Mouse (Mus musculus) heart, embryonic 12.5 days (tissue): ENCODE measurements around the gene Zfp362. TPM values are rescaled to one million over a fixed set of nuclear protein-coding genes. Genes with fewer than 3 reads are reported as not detected.

Experiments used
- ATAC-seq: fragments of 200-750 bp; cut with Nextera tagmentation; 2 replicates; pipeline ENCODE4 v1.8.0; 2017; ENCODE audit warnings: moderate TSS enrichment, moderate library complexity; ENCODE audit not compliant: insufficient number of reproducible peaks, low FRiP score
- H3K27ac ChIP-seq: fragments of 300-500 bp; sonication (generic); 2 replicates; pipeline ENCODE4 v1.5.1; 2016; ENCODE audit warnings: mild to moderate bottlenecking, moderate library complexity; ENCODE audit not compliant: poor library complexity, severe bottlenecking
- H3K27me3 ChIP-seq: fragments of 300-500 bp; sonication (generic); replicated peaks from 2 replicates; pipeline ENCODE4 v1.6.1; 2016; ENCODE audit warnings: mild to moderate bottlenecking, moderate library complexity
- H3K36me3 ChIP-seq: fragments of 300-500 bp; sonication (generic); 2 replicates; pipeline ENCODE4 v1.6.1; 2016; ENCODE audit warnings: mild to moderate bottlenecking, moderate library complexity
- H3K4me1 ChIP-seq: fragments of 300-500 bp; sonication (generic); replicated peaks from 2 replicates; pipeline ENCODE4 v1.6.1; 2016; ENCODE audit warnings: mild to moderate bottlenecking
- H3K4me2 ChIP-seq: fragments of 300-500 bp; sonication (generic); 2 replicates; pipeline ENCODE4 v1.6.1; 2016; ENCODE audit warnings: mild to moderate bottlenecking, moderate library complexity
- H3K4me3 ChIP-seq: fragments of 300-500 bp; sonication (generic); 2 replicates; pipeline ENCODE4 v1.5.1; 2016; ENCODE audit warnings: mild to moderate bottlenecking
- H3K9ac ChIP-seq: fragments of 300-500 bp; sonication (generic); 2 replicates; pipeline ENCODE4 v1.6.1; 2016; ENCODE audit warnings: mild to moderate bottlenecking, moderate library complexity
- H3K9me3 ChIP-seq: fragments of 300-500 bp; sonication (generic); replicated peaks from 2 replicates; pipeline ENCODE4 v1.6.1; 2016; ENCODE audit warnings: mild to moderate bottlenecking, moderate library complexity
- WGBS: fragments of 180-500 bp; shearing (Covaris S2); methylation state at CpG from one replicate; pipeline ENCODE4 v1.1.7; 2016; 5-methylcytosine and 5-hydroxymethylcytosine counted together
- polyA plus RNA-seq: library from polyadenylated mRNA; unstranded; fragments of >200 nt; fragmentation: Nextera tagmentation; extraction: Ambion mirVana; gene quantifications from 2 replicates; pipeline ENCODE4 v1.2.1, GENCODE M21; 2016

The Zfp362 gene
- polyA plus RNA-seq, 1 experiment from 2014 or later: 21.3 TPM

- peak overlapping the region; percentile 93 for H3K27ac ChIP-seq
- H3K4me1 ChIP-seq: peaks cover 68% of the 10 kb centered on the region
- ATAC-seq: no peak
- H3K27me3 ChIP-seq: no peaks in the 10 kb centered on the region
- H3K9me3 ChIP-seq: no peaks in the 10 kb centered on the region
- peaks cover 11% of the 10 kb centered on the region for H3K36me3 ChIP-seq
- H3K4me3 ChIP-seq: peak overlapping the region; percentile 85
- peak overlapping the region; percentile 100 for H3K9ac ChIP-seq
- WGBS: 2% methylated on average over 5 of the region's 5 CpGs
- peak overlapping the region; percentile 92 for H3K4me2 ChIP-seq
These were observed 77.4 kb downstream of the Zfp362 start for GRCm38 (mm10) chr4:128728431-128728851.

- H3K9ac ChIP-seq: peak overlapping the region; percentile 100
- under 1% methylated on average over 63 of the region's 65 CpGs for WGBS
- ATAC-seq: peak; percentile 89
- peak overlapping the region; percentile 93 for H3K27ac ChIP-seq
- peak overlapping the region; percentile 85 for H3K4me3 ChIP-seq
- no peaks in the 10 kb centered on the region for H3K27me3 ChIP-seq
- peaks cover 11% of the 10 kb centered on the region for H3K36me3 ChIP-seq
- H3K4me1 ChIP-seq: peaks cover 68% of the 10 kb centered on the region
- peak overlapping the region; percentile 92 for H3K4me2 ChIP-seq
- no peaks in the 10 kb centered on the region for H3K9me3 ChIP-seq
These were observed 78.0 kb downstream of the Zfp362 start for GRCm38 (mm10) chr4:128727721-128728430.

GRCm38 (mm10) chr4:128727019-128727720, 78.7 kb downstream of the Zfp362 start:
- Histone ChIP-seq H3K9me3 (no peaks in the 10 kb centered on the region), H3K4me2 (peak overlapping the region; percentile 92), H3K36me3 (peaks cover 11% of the 10 kb centered on the region), H3K4me3 (peak overlapping the region; percentile 85), H3K9ac (peak overlapping the region; percentile 100), H3K27ac (peak overlapping the region; percentile 93), H3K27me3 (no peaks in the 10 kb centered on the region), H3K4me1 (peaks cover 64% of the 10 kb centered on the region)
- peak; percentile 91 for ATAC-seq
- 9% methylated on average over 57 of the region's 68 CpGs for WGBS

GRCm38 (mm10) chr4:128724059-128724458, 81.8 kb downstream of the Zfp362 start:
- Histone ChIP-seq H3K27ac (peak overlapping the region; percentile 36), H3K27me3 (no peaks in the 10 kb centered on the region), H3K4me1 (peaks cover 62% of the 10 kb centered on the region), H3K9me3 (no peaks in the 10 kb centered on the region), H3K4me3 (no peak overlapping the region), H3K9ac (no peak overlapping the region), H3K36me3 (no peaks in the 10 kb centered on the region), H3K4me2 (no peak overlapping the region; the same call in 1 of the 2 replicates)
- 16% methylated on average over 7 of the region's 7 CpGs for WGBS
- ATAC-seq: no peak

GRCm38 (mm10) chr4:128723431-128723830, 82.4 kb downstream of the Zfp362 start:
- Histone ChIP-seq H3K4me3 (no peak overlapping the region), H3K4me2 (no peak overlapping the region), H3K4me1 (peaks cover 56% of the 10 kb centered on the region), H3K9me3 (no peaks in the 10 kb centered on the region), H3K9ac (no peak overlapping the region), H3K36me3 (no peaks in the 10 kb centered on the region), H3K27me3 (no peaks in the 10 kb centered on the region), H3K27ac (peak overlapping the region; percentile 36; the same call in 1 of the 2 replicates)
- ATAC-seq: no peak
- 75% methylated on average over 13 of the region's 13 CpGs for WGBS

Other genes with a start within 250 kb of the Zfp362 start
- gene Zscan20, start 195.9 kb downstream of the Zfp362 start, polyA plus RNA-seq: 4.7 TPM in 2 replicates
- gene Tlr12, start 187.4 kb downstream of the Zfp362 start, polyA plus RNA-seq: 0.22 and 0.46 TPM in 2 replicates
- gene Phc2, start 151.3 kb downstream of the Zfp362 start, polyA plus RNA-seq: 53.3 and 58.5 TPM in 2 replicates
- 0.09 TPM in 2 replicates for gene A3galt2, start 50.7 kb downstream of the Zfp362 start, polyA plus RNA-seq
- 5.0 and 6.1 TPM in 2 replicates for gene Trim62, start 77.5 kb upstream of the Zfp362 start, polyA plus RNA-seq
- 6.8 and 7.4 TPM in 2 replicates for gene Azin2, start 156.4 kb upstream of the Zfp362 start, polyA plus RNA-seq
- gene Ak2, start 185.9 kb upstream of the Zfp362 start, polyA plus RNA-seq: 164 and 167 TPM in 2 replicates